Mouse (Mus musculus): ENCODE measurements around the gene Phkg2.
A peak's percentile ranks its signal among the peaks of the same experiment; 100 is the strongest.
"Not testable (repeated sequence)": the region's sequence is repeated elsewhere in the genome, so short reads cannot be mapped to it uniquely, and the experiment has no call there.

Gene Phkg2

DNA sequence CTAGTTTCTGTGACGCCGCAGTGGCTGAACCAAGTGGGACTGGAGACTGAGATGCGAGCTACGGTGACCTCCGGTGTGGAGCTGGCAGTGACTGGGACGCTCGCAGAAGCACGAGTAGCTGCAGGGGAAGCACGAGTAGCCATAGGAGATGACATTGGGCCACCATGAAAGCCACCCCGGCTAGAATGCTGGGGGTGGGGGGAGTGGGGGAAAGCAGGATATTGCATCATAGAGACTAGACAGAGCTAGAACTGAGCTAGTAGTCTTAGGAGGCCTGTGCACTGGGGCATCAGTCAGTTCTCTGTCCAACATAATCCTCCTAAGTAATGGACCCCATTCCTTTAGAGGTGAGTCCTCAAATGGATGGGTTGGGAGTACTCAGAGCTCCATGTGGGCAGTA, 31.1 kb downstream of the Phkg2 start:
- no peak for DNase-seq

DNA sequence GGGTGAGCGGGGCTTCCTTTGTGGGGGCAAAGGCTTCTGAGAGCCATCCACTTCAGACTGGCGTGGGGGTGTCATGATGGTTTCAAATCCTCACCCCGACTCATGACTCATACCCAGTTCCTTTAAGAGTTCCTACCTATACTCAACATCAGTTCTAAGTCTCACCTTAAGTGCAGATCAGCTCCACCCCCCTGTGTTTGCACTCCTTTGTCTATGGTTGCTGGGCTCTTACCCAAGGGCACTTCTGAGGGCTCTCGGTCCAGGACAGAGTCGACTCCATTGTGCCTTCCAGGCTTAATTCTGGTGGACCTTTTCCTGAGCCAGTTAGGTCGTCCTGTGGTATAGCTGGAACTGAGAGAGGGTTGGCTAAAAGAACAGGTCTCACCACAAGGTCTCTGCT, 34.0 kb downstream of the Phkg2 start:
- no peak for DNase-seq

DNA sequence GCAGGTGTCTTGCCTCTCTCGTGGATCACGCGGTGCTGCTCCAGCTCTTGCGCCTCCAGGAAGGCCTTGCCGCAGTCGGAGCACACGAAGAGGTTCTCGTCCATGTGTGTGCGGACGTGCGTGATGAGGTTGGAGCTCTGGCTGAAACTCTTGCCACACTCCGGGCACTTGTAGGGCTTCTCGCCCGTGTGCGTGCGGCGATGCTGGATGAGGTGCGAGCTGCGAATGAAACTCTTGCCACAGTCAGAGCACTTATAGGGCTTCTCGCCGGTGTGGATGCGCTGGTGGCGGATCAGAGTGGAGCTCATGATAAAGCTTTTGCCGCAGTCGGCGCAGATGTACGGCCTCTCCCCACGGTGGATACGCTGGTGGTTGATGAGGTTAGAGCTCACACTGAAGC, 37.9 kb downstream of the Phkg2 start:
- no peak for DNase-seq

DNA sequence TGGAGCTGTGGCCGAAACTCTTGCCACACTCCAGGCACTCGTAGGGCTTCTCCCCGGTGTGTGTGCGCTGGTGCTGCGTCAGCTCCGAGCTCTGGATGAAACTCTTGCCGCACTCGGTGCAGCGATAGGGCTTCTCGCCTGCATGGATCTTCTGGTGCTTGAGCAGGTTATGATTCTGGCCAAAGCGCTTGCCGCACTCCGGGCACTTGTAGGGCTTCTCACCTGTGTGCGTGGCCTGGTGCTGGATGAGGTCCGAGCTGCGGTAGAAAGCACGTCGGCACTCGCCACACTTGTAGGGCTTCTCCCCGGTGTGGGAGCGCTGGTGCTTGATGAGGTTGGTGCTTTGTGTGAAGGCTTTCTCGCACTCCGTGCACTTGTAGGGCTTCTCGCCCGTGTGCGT, 38.4 kb downstream of the Phkg2 start:
- DNase-seq: no peak

DNA sequence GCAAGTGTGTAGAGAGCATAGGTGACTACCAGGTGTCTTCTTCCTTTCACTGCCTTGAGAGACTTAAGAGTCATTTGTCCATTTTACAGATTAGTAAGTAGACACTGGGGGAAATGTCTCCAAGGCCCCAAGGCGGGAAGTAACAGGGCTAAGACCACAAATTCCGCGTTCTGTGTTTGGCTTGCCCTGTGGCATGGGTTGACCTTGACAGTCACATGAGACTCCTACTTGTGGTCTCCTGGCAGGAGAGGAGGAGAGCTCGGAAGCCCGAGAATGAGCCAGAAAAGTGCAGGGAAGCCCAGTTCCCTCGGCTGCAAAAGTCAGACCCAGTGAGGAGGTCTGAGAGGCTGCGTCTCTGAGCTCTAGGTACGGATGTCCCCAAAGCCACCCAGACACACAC, 40.4 kb downstream of the Phkg2 start:
- peak; percentile 32 for DNase-seq

DNA sequence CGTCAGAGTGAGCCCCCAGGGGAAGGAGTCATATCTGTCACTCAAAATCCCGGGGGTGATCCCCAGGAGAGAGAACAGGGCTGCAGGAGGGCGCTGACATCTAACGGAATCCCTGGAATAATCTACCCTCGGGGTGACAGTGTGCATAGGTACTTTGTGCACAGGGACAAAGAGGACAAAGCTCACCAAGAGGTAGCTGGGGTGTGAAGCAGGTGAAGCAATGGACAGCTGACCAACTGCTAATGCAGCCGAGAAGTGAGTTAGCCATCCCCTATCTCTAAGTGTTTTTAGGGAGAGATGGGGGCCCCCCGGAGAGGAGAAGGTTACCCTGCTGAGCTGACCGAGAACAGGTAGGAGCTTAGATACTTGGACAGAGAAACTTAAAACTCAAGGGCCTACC, 41.0 kb downstream of the Phkg2 start:
- DNase-seq: peak; percentile 29

DNA sequence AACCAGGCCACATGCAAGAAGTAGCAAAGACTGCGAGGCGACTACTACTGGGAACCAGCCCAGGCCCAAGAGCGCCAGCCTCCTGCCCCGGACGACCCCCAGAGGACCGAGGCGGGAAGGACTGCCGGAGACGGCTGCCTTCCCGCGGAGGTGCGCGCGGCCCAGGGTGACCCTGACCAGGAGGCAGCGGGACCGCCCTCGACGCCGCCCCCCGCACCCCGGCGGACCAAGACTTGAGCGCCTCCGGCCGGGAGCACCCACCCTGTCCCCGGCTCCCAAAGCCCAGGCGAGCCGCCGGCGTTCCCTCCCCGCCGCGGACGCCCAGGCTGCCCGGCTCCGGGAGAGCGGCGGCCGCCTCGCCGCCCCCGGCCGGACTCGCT, 41.4 kb downstream of the Phkg2 start:
- peak; percentile 82 for DNase-seq

DNA sequence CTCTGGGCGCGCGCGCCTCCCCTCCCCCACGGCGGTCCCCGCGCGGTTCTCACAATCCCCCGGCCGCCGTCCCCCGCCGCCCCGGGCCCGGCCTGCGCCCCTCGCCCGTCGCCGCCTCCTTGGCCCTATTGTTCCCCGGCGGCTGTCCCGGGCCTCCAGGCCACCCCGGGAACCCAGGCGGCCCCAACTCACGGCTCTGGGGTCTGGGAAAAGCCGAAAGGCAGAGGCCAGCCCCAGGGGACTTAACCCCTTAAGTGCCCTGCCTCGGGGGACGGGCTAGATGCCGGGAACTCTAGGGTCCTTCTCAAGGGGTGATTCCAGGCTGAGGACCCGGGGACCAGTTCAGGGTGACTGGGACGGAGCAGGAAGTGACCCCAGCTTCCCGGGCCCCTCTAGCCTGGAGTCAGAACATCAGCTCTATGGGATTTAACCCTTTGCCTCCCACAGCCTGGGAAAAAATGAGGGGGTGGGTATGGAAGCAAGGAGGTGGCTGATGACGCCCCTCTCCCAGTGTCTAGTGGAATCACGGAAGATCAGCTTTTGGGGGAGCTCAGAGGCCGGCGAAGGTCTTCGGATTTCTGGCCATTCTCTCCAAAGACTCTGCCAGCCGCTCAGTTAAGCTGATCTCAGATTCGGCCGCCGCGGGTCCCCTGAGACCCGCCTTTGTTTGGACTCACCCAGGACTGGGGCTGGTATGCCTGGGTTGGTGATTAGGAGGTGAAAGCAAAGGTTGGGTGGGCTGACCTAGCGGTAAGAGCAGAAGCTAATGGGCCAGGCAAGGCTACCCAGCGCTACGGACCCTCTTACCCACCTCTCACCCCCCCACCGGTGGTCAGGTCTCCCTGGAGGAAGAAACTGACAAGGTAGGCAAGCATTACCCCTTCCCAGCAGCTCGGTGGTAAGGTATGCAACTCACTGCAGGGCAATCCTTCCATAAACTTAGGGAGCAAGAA, 42.0 kb downstream of the Phkg2 start, which contains the start of gene Zfp629:
Gene Zfp629, minus strand, starts transcription at position 907 of the 953 bp plus-strand sequence.
- DNase-seq: peak; percentile 85

DNA sequence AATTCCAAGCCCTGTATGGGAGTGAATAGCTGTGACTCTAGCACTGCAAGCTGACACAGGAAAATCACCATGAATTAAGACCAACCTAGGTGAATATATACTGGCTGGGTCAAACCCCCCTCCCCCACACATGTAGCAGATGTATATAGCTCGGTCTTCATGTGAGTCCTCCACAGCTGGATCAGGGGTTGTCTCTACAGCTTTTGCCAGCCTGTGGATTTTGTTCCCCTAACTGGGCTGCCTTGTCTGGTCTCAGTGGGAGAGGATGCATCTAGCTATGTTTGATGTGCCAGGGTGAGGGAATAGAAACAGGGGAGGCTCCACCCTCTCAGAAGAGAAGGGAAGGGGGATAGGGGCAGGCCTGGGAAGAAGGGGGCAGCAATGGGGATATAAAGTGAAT, 43.2 kb downstream of the Phkg2 start:
- DNase-seq: no peak

DNA sequence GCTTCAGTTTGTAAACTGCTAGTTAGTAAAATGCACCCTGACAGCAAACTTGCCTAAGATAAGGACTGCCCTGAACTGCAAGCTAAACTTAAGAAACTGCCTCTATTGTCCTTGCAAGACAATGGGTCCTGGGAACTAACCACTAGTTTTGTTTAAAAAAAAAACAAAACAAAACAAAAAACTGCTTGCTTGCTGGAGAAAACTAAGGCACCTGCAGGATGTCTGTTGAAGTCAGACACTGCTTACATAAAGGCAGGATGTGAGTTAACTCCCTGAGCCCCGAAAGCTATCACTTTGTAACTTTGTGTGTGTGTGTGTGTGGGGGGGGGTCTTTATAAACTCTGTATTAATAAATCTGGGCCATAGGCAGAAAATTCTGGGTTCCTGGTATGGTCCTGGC, 43.7 kb downstream of the Phkg2 start:
- no peak for DNase-seq

DNA sequence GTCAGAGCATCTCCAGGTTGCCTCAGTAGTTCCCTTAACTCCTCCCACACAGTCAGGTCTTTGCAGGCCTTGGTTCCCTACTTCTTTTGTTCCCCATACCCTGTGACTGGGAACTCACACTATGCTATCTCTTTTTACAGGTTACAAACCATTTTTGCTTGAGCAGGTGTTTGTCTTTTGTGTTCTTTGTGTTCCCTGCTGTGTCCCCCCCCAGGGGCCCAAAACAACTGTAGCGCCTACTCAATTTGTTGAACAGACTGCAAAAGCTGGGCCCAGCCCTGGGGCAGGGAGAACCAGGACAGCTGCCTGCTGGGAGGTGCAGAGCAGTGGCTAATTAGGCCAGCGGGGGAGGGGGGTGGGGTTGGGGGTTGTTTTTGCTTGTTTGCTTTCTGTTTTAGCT, 44.8 kb downstream of the Phkg2 start:
- DNase-seq: no peak

DNA sequence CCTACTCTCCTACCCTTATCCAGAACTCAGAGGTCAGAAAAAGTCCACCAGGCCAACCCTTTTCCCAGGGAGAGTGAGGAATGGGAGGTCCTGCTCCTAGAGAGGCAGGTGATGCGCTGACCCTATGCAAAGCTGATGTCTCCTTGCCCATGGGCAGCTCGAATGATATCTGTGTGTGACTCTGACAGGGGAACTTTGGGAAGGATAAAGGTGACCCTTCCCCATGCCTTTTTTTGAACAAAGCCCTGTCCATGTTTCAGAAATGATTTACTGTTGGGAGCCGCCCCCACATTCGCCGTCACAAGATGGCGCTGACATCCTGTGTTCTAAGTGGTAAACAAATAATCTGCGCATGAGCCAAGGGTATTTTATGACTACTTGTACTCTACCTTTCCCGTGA, 45.3 kb downstream of the Phkg2 start:
- not testable (repeated sequence) for DNase-seq

DNA sequence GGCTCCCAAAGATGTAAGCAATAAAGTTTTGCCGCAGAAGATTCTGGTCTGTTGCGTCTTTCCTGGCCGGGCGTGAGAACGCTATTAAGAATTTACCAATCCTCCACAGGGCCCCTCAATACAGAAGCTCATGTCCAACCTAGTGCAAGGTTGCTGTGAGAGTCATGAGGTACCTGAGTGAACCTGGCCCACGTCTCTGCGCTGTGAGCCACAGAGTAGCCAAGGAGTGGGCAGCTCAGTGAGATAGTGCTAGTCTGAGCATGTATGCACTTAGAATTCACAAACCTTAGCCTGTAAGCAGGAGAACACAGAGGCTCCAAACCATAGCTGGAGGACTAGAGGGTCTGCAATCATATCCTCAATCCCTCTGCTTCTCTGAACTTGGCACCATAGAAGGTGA, 52.9 kb downstream of the Phkg2 start:
- no peak for DNase-seq

DNA sequence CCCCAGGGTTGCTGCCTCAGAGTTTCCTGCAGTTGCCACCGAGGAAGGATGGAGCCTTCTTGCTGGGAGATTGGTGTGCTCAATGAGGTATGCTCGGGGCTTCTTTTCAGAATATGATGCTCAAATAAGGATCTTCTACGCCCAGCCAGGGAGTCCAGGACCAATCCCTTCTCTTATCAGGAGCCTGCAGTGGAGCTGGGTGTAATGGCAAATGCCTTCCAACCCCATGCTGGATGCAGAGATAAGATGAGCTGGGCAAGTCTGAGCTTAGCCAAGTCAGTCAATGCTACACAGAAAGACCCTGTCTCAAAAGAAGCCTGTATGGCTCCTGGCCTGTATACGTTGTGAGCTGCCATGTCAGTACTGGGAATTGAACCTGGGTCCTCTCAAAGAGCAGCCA, 53.3 kb downstream of the Phkg2 start:
- DNase-seq: no peak

DNA sequence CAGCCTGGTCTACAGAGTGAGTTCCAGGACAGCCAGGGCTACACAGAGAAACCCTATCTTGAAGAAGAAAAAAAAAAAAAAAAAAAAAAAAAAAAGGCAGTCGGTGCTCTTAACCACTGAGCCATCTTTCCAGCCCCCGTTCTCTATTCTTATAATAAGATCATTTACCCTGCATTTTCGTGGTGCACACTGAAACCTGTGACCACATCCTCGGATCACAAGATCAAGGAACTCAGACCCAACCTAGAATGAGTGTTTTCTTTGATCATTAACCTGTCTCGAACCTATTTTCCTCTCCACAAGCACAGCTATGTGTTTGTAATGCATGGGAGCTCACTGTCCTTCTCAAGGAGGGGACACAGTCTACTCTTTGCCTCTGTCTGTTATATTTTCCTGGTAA, 55.5 kb downstream of the Phkg2 start:
- no peak for DNase-seq

DNA sequence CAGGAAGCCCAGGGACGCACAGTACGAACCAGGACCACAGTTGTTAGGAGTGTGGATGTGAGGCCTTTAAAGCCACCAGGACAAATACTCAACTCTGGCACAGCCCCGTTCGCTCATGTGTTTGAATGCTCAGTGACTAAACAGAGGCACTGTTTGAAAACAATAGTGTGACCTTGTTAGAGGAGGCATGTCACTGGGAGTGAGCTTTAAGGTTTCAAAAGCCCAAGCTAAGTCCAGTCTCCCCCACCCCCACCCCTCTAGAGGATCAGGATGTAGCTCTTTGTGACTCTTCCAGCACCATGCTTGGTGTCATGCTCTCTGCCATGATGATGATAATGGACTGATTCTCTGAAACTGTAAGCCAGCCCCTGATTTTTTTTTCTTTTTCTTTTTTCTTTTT, 58.3 kb downstream of the Phkg2 start:
- no peak for DNase-seq
